Mouse (Mus musculus): ENCODE data around the gene Cfap44.

GRCm38 (mm10) chr16:44526044-44526443 lies 131.4 kb downstream of the Cfap44 start:
- TF ChIP-seq CTCF (IDR thresholded peaks at IDR 0.05; ENCODE audit: insufficient read depth, low read length) (no peak), POLR2A (IDR thresholded peaks at IDR 0.05; ENCODE audit: borderline replicate concordance, extremely low read depth, low read depth, low read length) (no peak)

All from lung, adult 2 months (tissue).